Mouse (Mus musculus): ENCODE data around the gene Olfr111. TPM values are rescaled to one million over a fixed set of nuclear protein-coding genes. Genes with fewer than 3 reads are reported as not detected.
"Not testable (repeated sequence)": the region's sequence is repeated elsewhere in the genome, so short reads cannot be mapped to it uniquely, and the experiment has no call there.

Gene Olfr111
- 1 to 10 TPM in 2 of 4 experiments, not detected in 2; 4.8 to 5.5 TPM for total RNA-seq (2022)

GRCm38 (mm10) chr17:37507730-37508129 is at the start of gene Olfr111:
Gene Olfr111, plus strand, starts transcription at chr17:37508030.
- DNase-seq (ENCODE audit: low spot score in 2 of 2), result no peak

- DNase-seq (ENCODE audit: low spot score in 2 of 2), result no peak
Observed at GRCm38 (mm10) chr17:37458616-37459015, 49.2 kb upstream of the Olfr111 start, which contains the start of gene Olfr109. Gene Olfr109, plus strand, starts transcription at chr17:37458916.

- DNase-seq (ENCODE audit: low spot score in 2 of 2), result no peak
Observed at GRCm38 (mm10) chr17:37483452-37483851, 24.4 kb upstream of the Olfr111 start, which contains the start of gene H2-M2. Gene H2-M2, minus strand, starts transcription at chr17:37483552.

- no peak for DNase-seq (ENCODE audit: low spot score in 2 of 2)
Observed at GRCm38 (mm10) chr17:37491930-37492518, 15.8 kb upstream of the Olfr111 start, which contains the start of gene Olfr110. Gene Olfr110, plus strand, starts transcription at chr17:37492468.

- not testable (repeated sequence) for DNase-seq (ENCODE audit: low spot score in 2 of 2)
Observed at GRCm38 (mm10) chr17:37524612-37525011, 16.8 kb downstream of the Olfr111 start.

- not testable (repeated sequence) for DNase-seq (ENCODE audit: low spot score in 2 of 2)
Observed at GRCm38 (mm10) chr17:37525427-37525826, 17.6 kb downstream of the Olfr111 start.

GRCm38 (mm10) chr17:37535173-37535572 is 27.3 kb downstream of the Olfr111 start:
- no peak for DNase-seq (ENCODE audit: low spot score in 2 of 2)

- DNase-seq (ENCODE audit: low spot score in 2 of 2), result not testable (repeated sequence)
Observed at GRCm38 (mm10) chr17:37538416-37538815, 30.6 kb downstream of the Olfr111 start.

- DNase-seq (ENCODE audit: low spot score in 2 of 2), result no peak
Observed at GRCm38 (mm10) chr17:37541454-37542119, 33.8 kb downstream of the Olfr111 start.

GRCm38 (mm10) chr17:37543800-37544435 is 36.1 kb downstream of the Olfr111 start:
- no peak for DNase-seq (ENCODE audit: low spot score in 2 of 2)

GRCm38 (mm10) chr17:37558913-37559615 is 51.2 kb downstream of the Olfr111 start:
- no peak for DNase-seq (ENCODE audit: low spot score in 2 of 2)

- no peak for DNase-seq (ENCODE audit: low spot score in 2 of 2)
Observed at GRCm38 (mm10) chr17:37569351-37569750, 61.5 kb downstream of the Olfr111 start, which contains the start of gene Olfr112. Gene Olfr112, minus strand, starts transcription at chr17:37569451.

- no peak for DNase-seq (ENCODE audit: low spot score in 2 of 2)
Observed at GRCm38 (mm10) chr17:37577563-37577962, 69.7 kb downstream of the Olfr111 start, which contains the start of gene Olfr113. Gene Olfr113, minus strand, starts transcription at chr17:37577663.

Other genes with a start within 250 kb of the Olfr111 start
- not detected for gene Olfr98, start 244.3 kb upstream of the Olfr111 start, total RNA-seq (2022)
- 1 to 10 TPM; 2.4 to 6.3 (median 4.2) TPM for gene H2-M3, start 237.8 kb upstream of the Olfr111 start, total RNA-seq (2022)
- gene Olfr99, start 224.6 kb upstream of the Olfr111 start, total RNA-seq (2022), result not detected
- not detected for gene Olfr101, start 203.7 kb upstream of the Olfr111 start, total RNA-seq (2022)
- not detected for gene Olfr102, start 191.0 kb upstream of the Olfr111 start, total RNA-seq (2022)
- not detected for gene Olfr103, start 168.3 kb upstream of the Olfr111 start, total RNA-seq (2022)
- not detected for gene Olfr104-ps, start 148.4 kb upstream of the Olfr111 start, total RNA-seq (2022)
- gene Olfr105-ps, start 129.0 kb upstream of the Olfr111 start, total RNA-seq (2022), result not detected
- not detected for gene Olfr106-ps, start 117.6 kb upstream of the Olfr111 start, total RNA-seq (2022)
- not detected for gene Olfr107, start 108.8 kb upstream of the Olfr111 start, total RNA-seq (2022)
- gene Olfr108, start 62.5 kb upstream of the Olfr111 start, total RNA-seq (2022), result not detected
- not detected for gene Olfr109, start 49.1 kb upstream of the Olfr111 start, total RNA-seq (2022)
- gene H2-M2, start 24.5 kb upstream of the Olfr111 start, total RNA-seq (2022), result not detected
- gene Olfr110, start 15.6 kb upstream of the Olfr111 start, total RNA-seq (2022), result 1 to 10 TPM in 2 of 4 experiments, not detected in 2; 1.8 to 2.5 TPM
- not detected for gene Olfr112, start 61.4 kb downstream of the Olfr111 start, total RNA-seq (2022)
- gene Olfr113, start 69.6 kb downstream of the Olfr111 start, total RNA-seq (2022), result not detected
- gene Olfr114, start 84.7 kb downstream of the Olfr111 start, total RNA-seq (2022), result not detected
- gene Olfr115, start 119.1 kb downstream of the Olfr111 start, total RNA-seq (2022), result not detected
- not detected for gene Olfr116, start 119.2 kb downstream of the Olfr111 start, total RNA-seq (2022)
- gene Olfr117, start 155.8 kb downstream of the Olfr111 start, total RNA-seq (2022), result not detected
- not detected for gene Olfr118, start 159.0 kb downstream of the Olfr111 start, total RNA-seq (2022)
- not detected for gene Olfr119, start 188.5 kb downstream of the Olfr111 start, total RNA-seq (2022)
- not detected for gene Olfr120, start 213.8 kb downstream of the Olfr111 start, total RNA-seq (2022)
- not detected for gene Olfr121, start 240.8 kb downstream of the Olfr111 start, total RNA-seq (2022)

Measured in layer of hippocampus, adult 8-10 months (tissue).